Mouse (Mus musculus) spleen, adult 2 months (tissue): ENCODE measurements at regions not wholly inside any gene's neighbourhood (a gene's known extent, or its start where the extent isn't known, plus 50 kb on each side); places are given as distances from the start of the nearest gene placed in this dataset.

ENCODE experiments used
- CTCF ChIP-seq: fragments of 200-500 bp; IDR thresholded peaks from 2 replicates; pipeline ENCODE4 v1.5.1; 2011; ENCODE audit warnings: mild to moderate bottlenecking, inconsistent platforms; ENCODE audit not compliant: insufficient read depth, insufficient read length, insufficient replicate concordance; ENCODE audit errors: extremely low read depth
- POLR2A ChIP-seq: fragments of 200-500 bp; IDR thresholded peaks from 2 replicates; pipeline ENCODE4 v1.6.1; 2011; ENCODE audit warnings: low read depth, low read length, inconsistent platforms

GRCm38 (mm10) chr3:37934905-37935708 lies 210.8 kb upstream of the Gm5148 start:
- no peak for TF ChIP-seq POLR2A
- TF ChIP-seq CTCF, result no peak
